Mouse (Mus musculus): ENCODE measurements around the gene Smim6.

- TF ChIP-seq CTCF (conservative IDR thresholded peaks at IDR 0.05; ENCODE audit: low read length) (no peak), NANOG (IDR thresholded peaks at IDR 0.05; ENCODE audit: borderline replicate concordance, low read length) (no peak)
Measured at GRCm38 (mm10) chr11:115878071-115878470, 33.7 kb upstream of the Smim6 start.

All from E14TG2a.4 (cell line).